Mouse (Mus musculus) megakaryocyte, embryonic 14.5 days (primary cell): ENCODE measurements around the gene Mybpc2.

ENCODE experiments used
- FLI1 ChIP-seq: IDR thresholded peaks from 2 replicates; pipeline ENCODE4 v1.6.1; 2012; ENCODE audit warnings: low read length, inconsistent platforms, mixed read lengths
- GATA1 ChIP-seq: IDR thresholded peaks from 3 replicates; pipeline ENCODE4 v1.6.1; 2012; ENCODE audit warnings: mixed read lengths, low read length, inconsistent platforms, borderline replicate concordance

DNA sequence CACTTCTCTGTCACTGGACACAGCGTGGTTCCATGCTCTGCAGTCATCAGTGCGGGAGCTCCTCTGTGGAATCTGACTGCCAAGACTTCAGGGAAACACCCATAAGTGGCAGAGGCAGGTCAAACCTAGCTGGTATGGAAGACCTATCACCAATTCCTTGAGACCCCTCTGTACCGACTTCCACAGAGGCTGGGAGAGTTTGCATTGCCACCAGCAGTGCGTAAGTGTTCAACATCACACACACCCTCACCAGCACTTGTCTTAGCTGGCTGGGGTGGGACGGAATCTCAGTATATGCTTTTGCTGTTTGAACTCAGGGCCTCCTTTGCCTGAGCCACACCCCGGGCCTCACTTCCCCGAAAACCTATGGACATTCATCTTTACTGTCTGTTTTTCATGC is 36.5 kb downstream of the Mybpc2 start:
- TF ChIP-seq GATA1 (no peak), FLI1 (no peak)
